Mouse (Mus musculus) midbrain, embryonic 11.5 days (tissue): Measurements from ENCODE around the gene Rhog. TPM values are rescaled to one million over a fixed set of nuclear protein-coding genes. Genes with fewer than 3 reads are reported as not detected.
A peak's percentile ranks its signal among the peaks of the same experiment; 100 is the strongest.

ENCODE experiments used
- ATAC-seq: fragments of 200-750 bp; cut with Nextera tagmentation; 2 replicates; pipeline ENCODE4 v1.8.0; 2017; ENCODE audit warnings: moderate TSS enrichment, moderate library complexity; ENCODE audit not compliant: low FRiP score
- DNase-seq: peaks from one replicate; pipeline ENCODE4 v3.0.0; 2015; ENCODE audit warnings: low spot score; ENCODE audit errors: missing footprints
- H3K27ac ChIP-seq: fragments of 300-500 bp; sonication (generic); 2 replicates; pipeline ENCODE4 v1.5.1; 2014; ENCODE audit warnings: low read depth, low read length
- H3K27me3 ChIP-seq: fragments of 300-500 bp; sonication (generic); 2 replicates; pipeline ENCODE4 v1.6.1; 2014; ENCODE audit warnings: mild to moderate bottlenecking, low read length, moderate library complexity, mixed read lengths; ENCODE audit not compliant: control insufficient read depth, insufficient read depth
- H3K36me3 ChIP-seq: fragments of 300-500 bp; sonication (generic); 2 replicates; pipeline ENCODE4 v1.6.1; 2014; ENCODE audit warnings: mild to moderate bottlenecking, low read length, moderate library complexity, mixed read lengths; ENCODE audit not compliant: control insufficient read depth, insufficient read depth
- H3K4me1 ChIP-seq: fragments of 300-500 bp; sonication (generic); 2 replicates; pipeline ENCODE4 v1.6.1; 2014; ENCODE audit warnings: low read length; ENCODE audit not compliant: control insufficient read depth, insufficient read depth
- H3K4me2 ChIP-seq: fragments of 300-500 bp; sonication (generic); 2 replicates; pipeline ENCODE4 v1.6.1; 2014; ENCODE audit warnings: mild to moderate bottlenecking, moderate library complexity
- H3K4me3 ChIP-seq: fragments of 300-500 bp; sonication (generic); 2 replicates; pipeline ENCODE4 v1.5.1; 2014; ENCODE audit warnings: low read depth, low read length
- H3K9ac ChIP-seq: fragments of 300-500 bp; sonication (generic); 2 replicates; pipeline ENCODE4 v1.6.1; 2014; ENCODE audit warnings: low read length
- H3K9me3 ChIP-seq: fragments of 300-500 bp; sonication (generic); 2 replicates; pipeline ENCODE4 v1.6.1; 2016; ENCODE audit warnings: low read length; ENCODE audit not compliant: control insufficient read depth
- WGBS: fragments of 180-500 bp; shearing (Covaris S2); extraction: QIAGEN DNeasy Blood & Tissue Kit; methylation state at CpG from one replicate; pipeline ENCODE4 v1.1.7; 2014; 5-methylcytosine and 5-hydroxymethylcytosine counted together
- polyA plus RNA-seq: library from polyadenylated mRNA; unstranded; fragments of >200 nt; fragmentation: Nextera tagmentation; extraction: Ambion mirVana; gene quantifications from 2 replicates; pipeline ENCODE4 v1.2.1, GENCODE M21; 2014

Rhog gene
- polyA plus RNA-seq, 1 experiment from 2014 or later, result 29.4 TPM

GRCm38 (mm10) chr7:102248691-102249404 lies 7.0 kb downstream of the Rhog start:
- WGBS, result 29% methylated on average over 16 of the region's 16 CpGs
- Histone ChIP-seq H3K36me3 (no peaks in the 10 kb centered on the region), H3K9ac (peak overlapping the region; percentile 88), H3K4me2 (peak overlapping the region; percentile 90), H3K4me1 (peaks cover 27% of the 10 kb centered on the region), H3K27ac (no peak overlapping the region), H3K9me3 (no peaks in the 10 kb centered on the region), H3K4me3 (peak overlapping the region; percentile 79), H3K27me3 (no peaks in the 10 kb centered on the region)
- DNase-seq, result peak; percentile 84
- no peak for ATAC-seq

DNA sequence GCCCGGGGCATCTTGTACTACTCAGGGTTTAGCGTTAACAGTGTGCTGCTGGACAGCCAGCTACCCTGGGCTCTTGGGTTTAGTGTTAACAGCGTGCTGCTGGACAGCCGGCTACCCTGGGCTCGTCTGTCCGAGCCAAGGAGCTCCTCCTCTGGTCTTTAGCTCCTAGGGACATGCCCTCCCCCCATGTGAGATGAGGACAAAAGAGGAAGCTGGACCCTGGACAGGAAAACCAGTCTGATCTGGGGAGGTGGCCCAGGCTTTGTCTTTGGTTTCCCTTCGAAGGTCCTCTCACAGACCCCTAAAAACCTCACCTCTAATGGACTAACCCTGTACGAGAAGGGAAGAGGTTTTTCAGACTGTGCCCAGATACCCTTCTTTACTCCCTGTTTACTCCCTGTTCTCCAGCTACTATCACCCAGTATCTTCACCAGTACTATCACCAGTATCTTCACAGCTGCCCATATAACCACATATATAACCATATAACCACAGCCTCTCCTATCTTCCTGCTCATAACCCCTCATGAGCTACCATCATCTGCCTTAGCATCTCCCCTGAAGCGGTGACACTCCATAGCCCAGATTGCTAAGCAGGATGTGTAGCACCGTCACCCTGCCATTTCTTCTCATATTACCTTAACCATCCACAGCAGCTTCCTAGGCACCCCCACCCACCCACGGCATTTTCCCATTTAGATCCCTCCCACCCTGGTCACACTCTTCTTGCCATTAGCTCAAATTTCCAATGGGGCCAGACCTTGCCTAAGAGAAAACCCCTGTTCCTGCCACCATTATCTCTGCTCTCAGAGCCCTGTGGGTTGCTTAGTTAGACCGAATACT lies 8.7 kb downstream of the Rhog start:
- Histone ChIP-seq H3K4me1 (peaks cover 27% of the 10 kb centered on the region), H3K9me3 (no peaks in the 10 kb centered on the region), H3K4me3 (no peak overlapping the region), H3K9ac (no peak overlapping the region), H3K36me3 (no peaks in the 10 kb centered on the region), H3K27ac (no peak overlapping the region), H3K27me3 (no peaks in the 10 kb centered on the region), H3K4me2 (no peak overlapping the region)
- DNase-seq (no peak), ATAC-seq (no peak)
- WGBS, result 46% methylated on average over 12 of the region's 12 CpGs

GRCm38 (mm10) chr7:102246265-102246664 lies 9.6 kb downstream of the Rhog start:
- DNase-seq (no peak), ATAC-seq (no peak)
- H3K9me3 ChIP-seq, result no peaks in the 10 kb centered on the region
- H3K27me3 ChIP-seq, result no peaks in the 10 kb centered on the region
- peak overlapping the region; percentile 24; the same call in 1 of the 2 replicates for H3K9ac ChIP-seq
- 54% methylated on average over 6 of the region's 6 CpGs for WGBS
- no peaks in the 10 kb centered on the region for H3K36me3 ChIP-seq
- H3K27ac ChIP-seq, result no peak overlapping the region
- no peak overlapping the region for H3K4me3 ChIP-seq
- peaks cover 26% of the 10 kb centered on the region for H3K4me1 ChIP-seq
- no peak overlapping the region for H3K4me2 ChIP-seq

GRCm38 (mm10) chr7:102245775-102246174 lies 10.1 kb downstream of the Rhog start:
- Histone ChIP-seq H3K9ac (0 out of 2 replicates have a peak overlapping the region, but pooled peaks have one; percentile 24), H3K4me2 (no peak overlapping the region), H3K27ac (no peak overlapping the region), H3K27me3 (no peaks in the 10 kb centered on the region), H3K36me3 (no peaks in the 10 kb centered on the region), H3K4me3 (no peak overlapping the region), H3K9me3 (no peaks in the 10 kb centered on the region), H3K4me1 (peaks cover 23% of the 10 kb centered on the region)
- 0% methylated on average over 1 of the region's 1 CpGs for WGBS
- ATAC-seq (no peak), DNase-seq (no peak)

- Histone ChIP-seq H3K27me3 (no peaks in the 10 kb centered on the region), H3K27ac (no peak overlapping the region), H3K4me2 (no peak overlapping the region), H3K4me3 (no peak overlapping the region), H3K9ac (no peak overlapping the region), H3K36me3 (peaks cover 2% of the 10 kb centered on the region; the same call in 1 of the 2 replicates), H3K9me3 (no peaks in the 10 kb centered on the region), H3K4me1 (peaks cover 23% of the 10 kb centered on the region)
- WGBS, result 88% methylated on average over 3 of the region's 3 CpGs
- no peak for DNase-seq
- ATAC-seq, result no peak
Measured at GRCm38 (mm10) chr7:102244782-102245535, 10.9 kb downstream of the Rhog start.

GRCm38 (mm10) chr7:102243870-102244269 lies 12.0 kb downstream of the Rhog start:
- no peak for ATAC-seq
- WGBS, result 91% methylated on average over 2 of the region's 2 CpGs

GRCm38 (mm10) chr7:102242917-102243316 lies 12.9 kb downstream of the Rhog start:
- no peaks in the 10 kb centered on the region for H3K9me3 ChIP-seq
- H3K9ac ChIP-seq, result no peak overlapping the region
- H3K36me3 ChIP-seq, result peaks cover 10% of the 10 kb centered on the region
- ATAC-seq (no peak), DNase-seq (no peak)
- no peak overlapping the region for H3K4me2 ChIP-seq
- H3K4me1 ChIP-seq, result peaks cover 17% of the 10 kb centered on the region
- H3K27ac ChIP-seq, result no peak overlapping the region
- WGBS, result 88% methylated on average over 3 of the region's 3 CpGs
- H3K4me3 ChIP-seq, result no peak overlapping the region
- H3K27me3 ChIP-seq, result no peaks in the 10 kb centered on the region

More at GRCm38 (mm10) chr7:102243870-102244269, 12.0 kb downstream of the Rhog start:
- Histone ChIP-seq H3K4me2 (no peak overlapping the region), H3K4me1 (peaks cover 20% of the 10 kb centered on the region), H3K4me3 (no peak overlapping the region), H3K27me3 (no peaks in the 10 kb centered on the region), H3K27ac (no peak overlapping the region), H3K9me3 (no peaks in the 10 kb centered on the region), H3K36me3 (peaks cover 8% of the 10 kb centered on the region), H3K9ac (no peak overlapping the region)
- no peak for DNase-seq

DNA sequence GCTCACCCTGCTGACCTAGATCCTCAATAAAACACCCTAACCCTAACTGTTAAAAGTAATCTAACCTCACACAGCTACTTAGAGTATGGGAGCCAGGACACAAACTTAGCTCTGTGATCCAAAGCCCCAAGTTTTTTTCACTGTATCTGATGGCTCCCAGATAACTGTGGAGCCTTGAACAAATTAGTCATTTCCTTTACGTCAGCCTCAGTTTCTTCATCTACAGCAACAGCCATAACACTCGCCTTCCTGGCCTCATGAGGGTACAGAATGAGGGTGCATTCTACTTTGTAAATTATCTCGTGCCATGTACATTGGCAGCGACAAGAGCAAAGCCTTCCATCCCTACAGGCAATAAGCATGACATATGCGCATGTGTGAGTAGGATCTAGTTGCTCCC lies 13.5 kb downstream of the Rhog start:
- DNase-seq, result no peak
- 90% methylated on average over 5 of the region's 5 CpGs for WGBS
- H3K4me3 ChIP-seq, result no peak overlapping the region
- no peaks in the 10 kb centered on the region for H3K9me3 ChIP-seq
- no peak for ATAC-seq
- H3K27me3 ChIP-seq, result no peaks in the 10 kb centered on the region
- peaks cover 10% of the 10 kb centered on the region for H3K36me3 ChIP-seq
- H3K27ac ChIP-seq, result no peak overlapping the region
- no peak overlapping the region for H3K4me2 ChIP-seq
- H3K4me1 ChIP-seq, result peaks cover 15% of the 10 kb centered on the region
- H3K9ac ChIP-seq, result no peak overlapping the region
